Mouse (Mus musculus): ENCODE results near the gene 1110017D15Rik. TPM values are rescaled to one million over a fixed set of nuclear protein-coding genes. Genes with fewer than 3 reads are reported as not detected.

Gene 1110017D15Rik
- total and polyA plus RNA-seq, 3 experiments = 0.08 to 10.5 (median 0.22) TPM

DNA sequence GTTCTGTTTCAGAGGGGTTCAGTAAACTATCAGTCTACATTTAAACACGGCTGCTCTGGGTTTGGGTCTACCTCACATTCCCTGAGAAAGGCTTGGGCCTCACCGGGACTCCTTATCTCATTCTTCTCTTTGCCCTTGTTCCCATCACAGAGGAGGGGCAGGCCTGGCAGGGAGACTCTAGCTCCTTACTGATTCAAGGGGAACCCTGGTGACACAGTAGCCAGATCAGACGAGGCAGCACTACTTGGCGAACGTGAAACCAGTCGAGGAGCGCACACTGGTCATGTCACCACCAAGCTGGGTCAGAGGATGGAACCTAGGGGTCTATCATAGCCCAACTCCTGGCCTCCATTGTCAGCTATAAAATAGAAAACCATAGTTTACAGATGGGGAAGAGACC lies 9.1 kb downstream of the 1110017D15Rik start:
- Histone ChIP-seq H3K4me1 (ENCODE audit: insufficient read depth, low read depth, low read length) (peaks cover 46% of the 10 kb centered on the region), H3K9me3 (replicated peaks) (no peaks in the 10 kb centered on the region), H3K4me3 (ENCODE audit: low read depth, low read length) (no peak overlapping the region), H3K36me3 (replicated peaks) (no peaks in the 10 kb centered on the region), H3K27me3 (ENCODE audit: insufficient read depth, low read length) (peaks cover 29% of the 10 kb centered on the region)
- no peak for DNase-seq (ENCODE audit: low spot score)
- no peak for ATAC-seq (ENCODE audit: extremely low read depth, insufficient number of reproducible peaks, low FRiP score, poor library complexity, severe bottlenecking)
- TF ChIP-seq GATA2 (IDR thresholded peaks at IDR 0.05; ENCODE audit: borderline replicate concordance, low read depth, low read length) = no peak
- TF ChIP-seq TAL1 (conservative IDR thresholded peaks at IDR 0.05; ENCODE audit: low read depth, low read length) = no peak
- TF ChIP-seq CTCF (IDR thresholded peaks at IDR 0.05; ENCODE audit: low read depth, low read length) = no peak
- no peak for TF ChIP-seq GATA1 (IDR thresholded peaks at IDR 0.05; ENCODE audit: borderline replicate concordance, low read length)
- TF ChIP-seq POLR2AphosphoS5 (IDR thresholded peaks at IDR 0.05; ENCODE audit: insufficient replicate concordance, low read depth, low read length) = no peak

DNA sequence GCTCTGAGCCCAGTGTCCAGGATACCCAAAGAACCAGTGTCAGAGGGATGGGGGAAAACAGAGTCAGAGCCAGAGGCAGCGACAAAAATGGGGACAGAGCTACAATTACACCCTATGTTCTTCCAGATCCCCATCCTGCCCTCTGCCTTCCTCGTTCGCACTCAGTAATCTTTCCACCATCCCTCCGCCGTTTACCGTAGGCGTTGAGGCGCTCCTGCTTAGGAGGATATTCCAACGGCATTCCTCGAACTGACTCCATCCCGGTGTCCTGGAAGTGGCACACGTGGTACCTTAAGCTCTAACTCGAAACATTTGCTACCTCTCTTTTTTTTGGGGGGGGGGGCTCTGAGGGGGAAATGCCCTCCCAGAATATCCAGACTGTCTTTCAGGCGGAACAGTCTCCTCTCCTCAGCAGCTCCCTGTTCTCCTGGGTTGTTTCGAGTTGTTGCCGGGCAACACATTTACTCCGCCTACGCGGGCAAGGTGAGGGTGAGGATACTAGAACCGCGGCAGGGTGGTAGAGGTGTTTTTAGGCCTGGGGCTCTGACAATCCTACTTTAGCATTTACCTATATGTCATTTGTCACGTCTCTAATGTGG lies 9.7 kb downstream of the 1110017D15Rik start:
- H3K4me1 ChIP-seq (ENCODE audit: insufficient read depth, low read depth, low read length) = peaks cover 50% of the 10 kb centered on the region
- no peaks in the 10 kb centered on the region for H3K36me3 ChIP-seq (replicated peaks)
- ATAC-seq (ENCODE audit: extremely low read depth, insufficient number of reproducible peaks, low FRiP score, poor library complexity, severe bottlenecking) (no peak), DNase-seq (ENCODE audit: low spot score) (no peak)
- H3K27me3 ChIP-seq (ENCODE audit: insufficient read depth, low read length) = peaks cover 26% of the 10 kb centered on the region
- no peaks in the 10 kb centered on the region for H3K9me3 ChIP-seq (replicated peaks)
- no peak for TF ChIP-seq GATA1 (IDR thresholded peaks at IDR 0.05; ENCODE audit: borderline replicate concordance, low read length)
- no peak for TF ChIP-seq TAL1 (conservative IDR thresholded peaks at IDR 0.05; ENCODE audit: low read depth, low read length)
- H3K4me3 ChIP-seq (ENCODE audit: low read depth, low read length) = peak overlapping the region; percentile 69

DNA sequence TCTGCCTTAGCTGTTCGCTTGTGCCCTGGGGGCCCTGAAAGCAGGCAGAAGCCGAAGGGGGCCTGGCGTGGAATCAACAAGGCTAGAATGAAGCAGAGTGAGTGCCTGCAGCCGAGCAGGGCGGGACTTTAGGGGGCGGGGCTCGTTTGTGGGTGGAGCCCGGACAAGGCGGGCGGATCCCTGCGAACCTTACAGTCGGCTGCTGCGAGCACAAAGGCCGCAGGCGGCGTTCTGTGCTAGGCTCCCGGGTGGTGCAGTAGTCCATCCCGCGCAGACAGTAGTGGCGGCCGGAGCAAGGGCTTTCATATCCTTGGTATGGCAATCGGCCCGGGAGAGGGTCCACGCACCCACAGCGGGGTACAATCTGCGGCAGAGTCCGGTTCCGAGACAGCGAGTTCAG lies 10.2 kb downstream of the 1110017D15Rik start:
- TF ChIP-seq TAL1 (conservative IDR thresholded peaks at IDR 0.05; ENCODE audit: low read depth, low read length) = no peak
- TF ChIP-seq GATA2 (IDR thresholded peaks at IDR 0.05; ENCODE audit: borderline replicate concordance, low read depth, low read length) = no peak
- no peak for TF ChIP-seq GATA1 (IDR thresholded peaks at IDR 0.05; ENCODE audit: borderline replicate concordance, low read length)
- TF ChIP-seq POLR2AphosphoS5 (IDR thresholded peaks at IDR 0.05; ENCODE audit: insufficient replicate concordance, low read depth, low read length) = no peak
- TF ChIP-seq CTCF (IDR thresholded peaks at IDR 0.05; ENCODE audit: low read depth, low read length) = no peak
- peaks cover 55% of the 10 kb centered on the region for H3K4me1 ChIP-seq (ENCODE audit: insufficient read depth, low read depth, low read length)
- DNase-seq (ENCODE audit: low spot score) (peak; percentile 77), ATAC-seq (ENCODE audit: extremely low read depth, insufficient number of reproducible peaks, low FRiP score, poor library complexity, severe bottlenecking) (peak; percentile 35; the same call in 1 of the 2 replicates)
- peaks cover 26% of the 10 kb centered on the region for H3K27me3 ChIP-seq (ENCODE audit: insufficient read depth, low read length)
- peak overlapping the region; percentile 69 for H3K4me3 ChIP-seq (ENCODE audit: low read depth, low read length)
- no peaks in the 10 kb centered on the region for H3K9me3 ChIP-seq (replicated peaks)
- H3K36me3 ChIP-seq (replicated peaks) = no peaks in the 10 kb centered on the region

DNA sequence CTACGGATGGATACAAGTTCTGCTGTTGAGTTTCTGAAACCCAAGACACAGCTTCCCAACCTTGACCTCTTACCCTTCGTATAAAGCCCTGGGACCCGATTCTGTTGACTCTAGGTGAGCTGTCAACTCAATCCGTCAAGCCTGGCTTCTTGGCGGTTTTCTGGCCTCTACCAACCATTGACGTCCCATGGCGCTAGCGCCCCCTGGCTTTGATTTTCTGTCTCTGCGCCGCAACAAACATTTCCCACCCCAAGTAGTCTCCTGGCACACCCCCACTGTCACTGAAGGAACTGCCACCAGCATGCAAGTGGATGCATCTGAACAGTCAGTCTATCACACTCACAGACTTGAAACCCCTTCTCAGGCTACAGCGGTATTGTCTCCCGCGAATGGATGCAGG lies 11.0 kb downstream of the 1110017D15Rik start:
- Histone ChIP-seq H3K4me3 (ENCODE audit: low read depth, low read length) (peak overlapping the region; percentile 69; the same call in 1 of the 2 replicates), H3K27me3 (ENCODE audit: insufficient read depth, low read length) (peaks cover 20% of the 10 kb centered on the region), H3K36me3 (replicated peaks) (no peaks in the 10 kb centered on the region), H3K4me1 (ENCODE audit: insufficient read depth, low read depth, low read length) (peaks cover 58% of the 10 kb centered on the region), H3K9me3 (replicated peaks) (no peaks in the 10 kb centered on the region)
- ATAC-seq (ENCODE audit: extremely low read depth, insufficient number of reproducible peaks, low FRiP score, poor library complexity, severe bottlenecking) = no peak
- no peak for TF ChIP-seq GATA2 (IDR thresholded peaks at IDR 0.05; ENCODE audit: borderline replicate concordance, low read depth, low read length)
- TF ChIP-seq CTCF (IDR thresholded peaks at IDR 0.05; ENCODE audit: low read depth, low read length) = peak; percentile 38; the same call in 1 of the 2 replicates
- no peak for DNase-seq (ENCODE audit: low spot score)

DNA sequence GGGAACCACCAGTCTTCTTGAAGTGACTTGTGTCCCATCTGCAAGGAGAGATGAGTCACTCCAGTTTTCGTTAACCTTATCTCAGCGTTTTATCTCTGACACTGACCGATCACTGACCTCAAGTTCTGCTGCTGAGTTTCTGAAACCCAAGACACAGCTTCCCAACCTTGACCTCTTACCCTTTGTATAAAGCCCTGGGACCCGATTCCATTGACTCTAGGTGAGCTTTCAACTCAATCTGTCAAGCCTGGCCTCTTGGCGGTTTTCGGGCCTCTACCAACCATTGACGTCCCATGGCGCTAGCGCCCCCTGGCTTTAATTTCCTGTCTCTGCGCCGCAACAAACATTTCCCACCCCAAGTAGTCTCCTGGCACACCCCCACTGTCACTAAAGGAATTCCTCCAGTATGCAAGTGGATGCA lies 12.0 kb downstream of the 1110017D15Rik start:
- Histone ChIP-seq H3K36me3 (replicated peaks) (peaks cover 10% of the 10 kb centered on the region), H3K4me3 (ENCODE audit: low read depth, low read length) (peak overlapping the region; percentile 55; the same call in 1 of the 2 replicates), H3K4me1 (ENCODE audit: insufficient read depth, low read depth, low read length) (peaks cover 58% of the 10 kb centered on the region), H3K9me3 (replicated peaks) (no peaks in the 10 kb centered on the region), H3K27me3 (ENCODE audit: insufficient read depth, low read length) (peaks cover 17% of the 10 kb centered on the region)
- ATAC-seq (ENCODE audit: extremely low read depth, insufficient number of reproducible peaks, low FRiP score, poor library complexity, severe bottlenecking) = peak; percentile 10; the same call in 1 of the 2 replicates
- TF ChIP-seq GATA2 (IDR thresholded peaks at IDR 0.05; ENCODE audit: borderline replicate concordance, low read depth, low read length) = no peak
- TF ChIP-seq CTCF (IDR thresholded peaks at IDR 0.05; ENCODE audit: low read depth, low read length) = 0 out of 2 replicates have a peak, but pooled peaks have one; percentile 21
- peak; percentile 30 for DNase-seq (ENCODE audit: low spot score)

DNA sequence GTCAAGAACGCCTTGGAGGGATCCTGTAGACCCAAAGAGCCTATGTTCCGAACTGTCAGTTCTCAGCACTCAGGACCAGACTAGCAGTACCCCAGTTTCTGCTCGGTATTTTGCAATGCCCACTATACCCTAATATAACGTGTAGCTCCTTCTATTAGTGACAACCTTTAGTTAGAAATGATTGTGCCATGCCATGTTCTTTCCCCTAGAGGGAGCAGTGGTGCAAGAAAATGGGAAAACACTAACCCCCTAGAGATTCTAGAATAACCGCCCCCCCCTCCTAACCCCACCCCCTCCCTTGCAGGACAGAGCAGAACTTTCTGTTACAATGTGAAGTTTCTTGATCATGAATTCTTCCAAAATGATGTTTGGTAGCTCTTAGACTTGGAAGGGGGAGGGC lies 12.8 kb downstream of the 1110017D15Rik start:
- peaks cover 18% of the 10 kb centered on the region for H3K36me3 ChIP-seq (replicated peaks)
- H3K9me3 ChIP-seq (replicated peaks) = no peaks in the 10 kb centered on the region
- peaks cover 17% of the 10 kb centered on the region for H3K27me3 ChIP-seq (ENCODE audit: insufficient read depth, low read length)
- no peak for ATAC-seq (ENCODE audit: extremely low read depth, insufficient number of reproducible peaks, low FRiP score, poor library complexity, severe bottlenecking)
- no peak overlapping the region; the same call in 1 of the 2 replicates for H3K4me3 ChIP-seq (ENCODE audit: low read depth, low read length)
- TF ChIP-seq TAL1 (conservative IDR thresholded peaks at IDR 0.05; ENCODE audit: low read depth, low read length) (no peak), GATA2 (IDR thresholded peaks at IDR 0.05; ENCODE audit: borderline replicate concordance, low read depth, low read length) (no peak), CTCF (IDR thresholded peaks at IDR 0.05; ENCODE audit: low read depth, low read length) (no peak), POLR2AphosphoS5 (IDR thresholded peaks at IDR 0.05; ENCODE audit: insufficient replicate concordance, low read depth, low read length) (no peak), GATA1 (IDR thresholded peaks at IDR 0.05; ENCODE audit: borderline replicate concordance, low read length) (no peak)
- DNase-seq (ENCODE audit: low spot score) = peak; percentile 56
- peaks cover 58% of the 10 kb centered on the region for H3K4me1 ChIP-seq (ENCODE audit: insufficient read depth, low read depth, low read length)

Measured in G1E (cell line).